Mouse (Mus musculus) neural tube, embryonic 13.5 days (tissue): ENCODE data around the gene Hap1. TPM values are rescaled to one million over a fixed set of nuclear protein-coding genes. Genes with fewer than 3 reads are reported as not detected.
"Not testable (repeated sequence)": the region's sequence is repeated elsewhere in the genome, so short reads cannot be mapped to it uniquely, and the experiment has no call there.

Experiments used
- ATAC-seq: fragments of 200-750 bp; cut with Nextera tagmentation; 2 replicates; pipeline ENCODE4 v1.8.0; 2017; ENCODE audit warnings: low read depth, mild to moderate bottlenecking, moderate TSS enrichment, moderate library complexity
- H3K27ac ChIP-seq: fragments of 300-500 bp; sonication (generic); replicated peaks from 2 replicates; pipeline ENCODE4 v1.5.1; 2015; ENCODE audit warnings: moderate library complexity, mild to moderate bottlenecking, inconsistent platforms
- H3K27me3 ChIP-seq: fragments of 300-500 bp; sonication (generic); 2 replicates; pipeline ENCODE4 v1.6.1; 2015; ENCODE audit warnings: mild to moderate bottlenecking, inconsistent platforms
- H3K36me3 ChIP-seq: fragments of 300-500 bp; sonication (generic); 2 replicates; pipeline ENCODE4 v1.6.1; 2015; ENCODE audit warnings: mild to moderate bottlenecking, inconsistent platforms
- H3K4me1 ChIP-seq: fragments of 300-500 bp; sonication (generic); replicated peaks from 2 replicates; pipeline ENCODE4 v1.6.1; 2015; ENCODE audit warnings: inconsistent platforms
- H3K4me2 ChIP-seq: fragments of 300-500 bp; sonication (generic); 2 replicates; pipeline ENCODE4 v1.6.1; 2015; ENCODE audit warnings: inconsistent platforms, mild to moderate bottlenecking, moderate library complexity
- H3K4me3 ChIP-seq: fragments of 300-500 bp; sonication (generic); 2 replicates; pipeline ENCODE4 v1.5.1; 2015; ENCODE audit warnings: mild to moderate bottlenecking, inconsistent platforms
- H3K9ac ChIP-seq: fragments of 300-500 bp; sonication (generic); 2 replicates; pipeline ENCODE4 v1.6.1; 2015; ENCODE audit warnings: moderate library complexity, mild to moderate bottlenecking, inconsistent platforms
- H3K9me3 ChIP-seq: fragments of 300-500 bp; sonication (generic); 2 replicates; pipeline ENCODE4 v1.6.1; 2016; ENCODE audit warnings: inconsistent platforms
- WGBS: fragments of 180-500 bp; shearing (Covaris S2); methylation state at CpG from one replicate; pipeline ENCODE4 v1.1.7; 2015; 5-methylcytosine and 5-hydroxymethylcytosine counted together
- polyA plus RNA-seq: library from polyadenylated mRNA; unstranded; fragments of >200 nt; fragmentation: Nextera tagmentation; extraction: Ambion mirVana; gene quantifications from 2 replicates; pipeline ENCODE4 v1.2.1, GENCODE M21; 2015

Hap1 gene
- polyA plus RNA-seq, 1 experiment from 2014 or later: 62.7 TPM

DNA sequence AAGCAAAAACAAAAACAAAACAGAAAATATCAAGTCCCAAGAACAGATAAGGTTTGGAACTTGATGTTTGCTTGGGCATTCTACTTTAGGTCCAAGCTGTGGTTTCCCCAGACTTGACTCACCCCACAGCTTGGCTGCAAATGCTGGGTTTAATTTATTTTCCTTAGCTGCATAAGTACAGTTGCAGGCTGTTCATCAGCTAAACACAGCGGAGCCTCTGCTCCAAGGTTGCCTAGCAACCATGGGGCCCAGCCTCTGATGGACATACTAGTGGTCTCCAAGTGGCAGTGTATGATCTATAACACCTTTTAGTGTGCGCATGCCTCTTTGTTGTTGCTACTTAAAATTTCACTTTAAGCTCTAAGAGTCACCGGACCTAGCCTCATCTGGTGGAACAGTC lies 20.2 kb downstream of the Hap1 start:
- 34% methylated on average over 3 of the region's 3 CpGs for WGBS
- Histone ChIP-seq H3K9ac (no peak overlapping the region), H3K4me3 (no peak overlapping the region), H3K4me2 (no peak overlapping the region), H3K27ac (peak overlapping the region; percentile 57), H3K9me3 (no peaks in the 10 kb centered on the region), H3K27me3 (no peaks in the 10 kb centered on the region), H3K36me3 (no peaks in the 10 kb centered on the region), H3K4me1 (peaks cover 36% of the 10 kb centered on the region)
- ATAC-seq: peak; percentile 29; the same call in 1 of the 2 replicates

DNA sequence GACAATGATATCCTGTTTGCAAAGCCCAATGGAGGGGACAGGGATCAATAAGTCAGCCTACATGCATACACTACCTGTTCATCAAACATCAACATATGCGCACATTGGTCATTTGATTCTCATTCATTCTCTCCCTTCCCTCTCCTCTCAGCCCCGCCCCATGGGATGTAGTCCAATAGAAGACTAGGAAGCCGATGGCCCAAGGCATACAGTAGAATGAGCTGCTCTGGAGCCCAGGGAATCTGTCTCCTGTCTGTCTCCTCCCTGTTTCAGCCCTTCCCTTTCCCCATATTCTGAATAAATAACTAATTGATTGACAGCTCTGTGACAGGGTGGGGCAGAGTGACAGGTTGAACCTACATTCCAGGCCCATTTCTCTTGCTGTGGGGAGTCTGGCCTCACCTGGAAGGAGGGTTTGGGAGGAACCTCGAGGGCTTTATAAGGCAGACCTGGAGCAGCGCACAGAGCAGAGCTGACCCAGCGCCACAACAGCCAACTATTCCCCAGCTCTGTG lies 21.9 kb downstream of the Hap1 start, which contains the start of gene Gast:
Gene Gast, plus strand, starts transcription at position 464 of the 514 bp plus-strand sequence.
- peaks cover 45% of the 10 kb centered on the region for H3K4me1 ChIP-seq
- ATAC-seq: no peak
- H3K36me3 ChIP-seq: no peaks in the 10 kb centered on the region
- H3K4me3 ChIP-seq: no peak within 1 kb of the TSS
- H3K4me2 ChIP-seq: peak within 1 kb of the TSS; percentile 24; the same call in 1 of the 2 replicates
- peak within 1 kb of the TSS; percentile 89 for H3K27ac ChIP-seq
- 79% methylated on average over 6 of the region's 6 CpGs for WGBS
- H3K9ac ChIP-seq: no peak within 1 kb of the TSS
- H3K27me3 ChIP-seq: no peaks in the 10 kb centered on the region
- no peaks in the 10 kb centered on the region for H3K9me3 ChIP-seq

DNA sequence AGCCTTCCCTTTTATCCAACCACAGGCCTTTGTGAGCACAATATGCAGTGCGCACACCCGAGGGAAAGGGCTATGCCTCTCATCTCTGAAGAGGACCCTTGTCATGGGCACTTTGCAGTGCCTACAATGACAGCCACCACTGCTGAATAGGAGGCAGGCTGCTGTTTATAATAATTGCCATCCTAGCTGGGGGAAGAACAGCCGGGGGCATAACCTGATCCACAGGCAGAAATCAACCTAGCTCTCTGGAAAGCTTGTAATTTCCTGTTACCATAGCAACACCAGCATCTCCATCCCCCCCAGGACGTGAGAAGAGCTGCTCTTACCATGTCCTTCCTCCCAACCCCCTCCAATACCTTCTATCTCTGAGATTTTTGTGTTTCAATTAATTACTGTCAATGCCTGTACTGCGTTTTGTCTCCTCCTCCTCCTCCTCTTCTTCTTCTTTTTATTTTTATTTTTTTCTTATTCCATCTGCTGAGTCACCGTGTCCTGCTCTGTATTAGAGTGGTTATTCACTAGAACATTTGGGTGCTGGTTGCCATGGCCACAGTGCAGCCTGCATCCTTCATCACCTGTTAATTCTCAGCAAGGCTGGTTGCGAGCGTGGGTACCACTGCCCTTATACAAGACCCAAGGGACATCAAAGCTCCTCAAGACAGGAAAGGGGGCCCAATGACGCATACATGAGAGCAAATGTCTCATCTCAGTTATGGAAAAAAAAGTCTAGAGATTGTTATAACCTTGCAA lies 23.0 kb downstream of the Hap1 start:
- Histone ChIP-seq H3K27me3 (no peaks in the 10 kb centered on the region), H3K4me3 (no peak overlapping the region), H3K4me2 (peak overlapping the region; percentile 24), H3K9ac (0 out of 2 replicates have a peak overlapping the region, but pooled peaks have one; percentile 9), H3K9me3 (no peaks in the 10 kb centered on the region), H3K27ac (peak overlapping the region; percentile 89), H3K36me3 (no peaks in the 10 kb centered on the region), H3K4me1 (peaks cover 45% of the 10 kb centered on the region)
- peak; percentile 78 for ATAC-seq
- 29% methylated on average over 9 of the region's 9 CpGs for WGBS

DNA sequence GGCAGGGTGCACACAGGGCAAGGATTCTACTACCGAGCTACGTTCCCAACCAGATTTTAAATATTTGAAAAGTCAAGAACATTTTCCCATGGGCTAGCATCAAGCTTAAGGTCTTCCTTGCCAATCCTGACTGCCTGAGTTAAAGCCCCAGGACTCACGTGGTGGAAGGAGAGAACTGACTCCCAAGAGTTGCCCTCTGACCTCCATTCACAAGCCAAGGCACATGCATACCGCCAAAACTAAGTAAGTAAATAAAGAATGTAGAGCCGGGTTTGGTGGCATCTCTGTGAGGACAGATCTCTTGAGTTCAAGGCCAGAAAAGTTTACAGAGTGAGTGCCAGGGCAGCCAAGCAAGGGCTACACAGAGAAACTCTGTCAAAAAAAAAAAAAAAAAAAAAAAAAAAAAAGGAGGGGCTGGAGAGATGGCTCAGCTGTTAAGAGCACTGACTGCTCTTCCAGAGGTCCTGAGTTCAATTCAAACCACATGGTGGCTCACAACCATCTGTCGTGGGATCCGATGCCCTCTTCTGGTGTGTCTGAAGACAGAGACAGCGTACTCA lies 25.0 kb downstream of the Hap1 start:
- ATAC-seq, H3K4me2 ChIP-seq, H3K9me3 ChIP-seq, H3K27me3 ChIP-seq, H3K4me3 ChIP-seq, H3K27ac ChIP-seq, H3K9ac ChIP-seq, H3K36me3 ChIP-seq: not testable (repeated sequence)
- peaks cover 48% of the 10 kb centered on the region for H3K4me1 ChIP-seq
- 65% methylated on average over 8 of the region's 8 CpGs for WGBS

DNA sequence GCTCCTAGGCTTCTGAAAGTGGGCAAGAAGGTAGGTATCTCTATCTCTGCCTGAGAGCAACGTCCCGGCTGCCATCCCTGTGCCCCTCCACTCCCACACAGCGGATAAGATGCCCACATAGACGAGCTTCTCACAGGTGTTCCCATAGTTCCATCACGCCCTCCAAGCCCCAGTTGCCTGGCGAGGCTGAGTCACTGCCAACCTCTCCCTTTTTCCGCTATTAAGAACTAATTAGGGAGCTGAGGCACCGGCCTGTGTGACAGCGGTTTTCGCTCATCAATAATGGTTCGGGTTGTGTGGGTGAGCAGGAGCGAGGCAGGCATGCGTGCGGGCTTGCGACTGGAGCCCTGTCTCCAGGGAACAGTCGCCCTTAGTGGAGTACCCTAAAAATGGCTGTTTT lies 25.7 kb downstream of the Hap1 start:
- Histone ChIP-seq H3K4me3 (no peak overlapping the region), H3K36me3 (peaks cover 4% of the 10 kb centered on the region; the same call in 1 of the 2 replicates), H3K27me3 (no peaks in the 10 kb centered on the region), H3K9me3 (no peaks in the 10 kb centered on the region), H3K4me2 (0 out of 2 replicates have a peak overlapping the region, but pooled peaks have one; percentile 9), H3K9ac (no peak overlapping the region), H3K27ac (0 out of 2 replicates have a peak overlapping the region, but pooled peaks have one; percentile 18), H3K4me1 (peaks cover 41% of the 10 kb centered on the region)
- WGBS: 43% methylated on average over 16 of the region's 16 CpGs
- ATAC-seq: no peak

DNA sequence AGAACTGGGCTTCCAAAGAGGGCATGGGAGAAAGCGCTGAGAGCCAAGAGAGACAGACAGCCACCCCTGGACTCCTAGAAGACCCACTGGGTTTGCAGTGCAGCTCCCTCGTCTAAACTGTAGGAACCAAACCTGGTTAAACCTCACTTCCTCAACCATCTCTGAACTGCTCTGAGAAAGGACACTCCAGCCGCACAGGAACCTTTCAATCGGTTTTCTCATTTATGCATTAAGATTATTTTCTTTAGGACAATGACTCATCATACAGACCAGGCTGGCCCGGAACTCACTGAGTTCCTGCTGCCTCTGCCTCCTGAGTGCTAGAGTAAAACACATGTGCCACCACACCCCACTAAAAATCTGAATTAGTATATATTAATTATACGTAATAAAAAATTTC lies 28.2 kb downstream of the Hap1 start:
- Histone ChIP-seq H3K27ac (no peak overlapping the region), H3K4me2 (no peak overlapping the region), H3K4me3 (no peak overlapping the region), H3K27me3 (no peaks in the 10 kb centered on the region), H3K9me3 (no peaks in the 10 kb centered on the region), H3K36me3 (peaks cover 5% of the 10 kb centered on the region), H3K4me1 (peaks cover 26% of the 10 kb centered on the region), H3K9ac (no peak overlapping the region)
- WGBS: 83% methylated on average over 6 of the region's 6 CpGs
- no peak for ATAC-seq

DNA sequence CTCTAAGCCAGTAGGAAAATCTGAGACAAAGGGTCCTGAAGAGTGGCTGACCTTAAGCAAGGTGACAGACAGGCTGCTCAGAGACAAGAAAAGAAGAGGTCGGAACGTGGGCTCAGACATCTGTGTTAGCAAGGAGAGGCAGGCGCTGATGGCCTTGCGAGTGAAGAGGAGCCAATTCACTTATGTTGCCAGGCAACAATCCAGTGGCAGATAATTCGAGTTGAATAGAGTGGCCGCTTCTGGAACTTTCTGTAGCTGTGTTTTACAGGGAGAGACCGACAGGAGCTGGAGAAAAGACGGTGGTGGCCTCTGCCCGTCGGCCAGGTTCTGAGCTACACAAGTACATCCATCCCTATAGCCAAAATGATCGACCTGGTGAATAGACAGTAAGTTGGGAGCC lies 28.6 kb downstream of the Hap1 start:
- Histone ChIP-seq H3K9ac (no peak overlapping the region), H3K4me3 (no peak overlapping the region), H3K36me3 (peaks cover 9% of the 10 kb centered on the region), H3K27ac (no peak overlapping the region), H3K27me3 (no peaks in the 10 kb centered on the region), H3K4me2 (no peak overlapping the region), H3K4me1 (peaks cover 21% of the 10 kb centered on the region), H3K9me3 (no peaks in the 10 kb centered on the region)
- no peak for ATAC-seq
- WGBS: 53% methylated on average over 11 of the region's 11 CpGs

DNA sequence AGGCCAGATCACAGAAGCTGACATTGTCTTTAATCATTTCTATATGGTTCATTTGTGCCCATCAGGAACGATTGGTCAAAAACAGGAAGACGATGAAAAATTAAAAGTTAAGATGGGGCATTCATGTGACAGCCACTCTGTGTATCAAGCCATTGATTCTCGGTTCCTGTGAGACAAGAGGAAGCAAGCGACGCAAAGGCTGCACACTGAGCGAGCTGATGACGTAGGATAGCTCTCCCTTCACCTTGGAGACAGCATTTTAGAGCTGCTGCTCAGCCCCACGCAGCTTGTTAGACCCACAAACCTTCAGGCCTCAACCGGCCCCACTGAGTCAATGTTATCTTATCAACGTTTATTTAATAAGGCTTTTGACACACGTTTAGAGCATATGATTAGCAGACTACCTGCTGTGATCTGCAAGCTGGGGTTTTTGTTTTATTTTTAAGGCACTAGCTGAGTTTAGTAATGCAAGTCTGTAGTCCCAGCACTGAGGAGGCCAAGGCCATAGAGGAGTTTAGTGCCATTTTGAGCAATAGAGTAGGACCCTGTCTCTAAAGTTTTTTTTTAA lies 30.8 kb downstream of the Hap1 start:
- peaks cover 24% of the 10 kb centered on the region for H3K36me3 ChIP-seq
- no peak overlapping the region for H3K27ac ChIP-seq
- H3K4me3 ChIP-seq: no peak overlapping the region
- no peak for ATAC-seq
- H3K27me3 ChIP-seq: no peaks in the 10 kb centered on the region
- H3K9ac ChIP-seq: no peak overlapping the region
- WGBS: 73% methylated on average over 11 of the region's 11 CpGs
- peaks cover 24% of the 10 kb centered on the region for H3K4me1 ChIP-seq
- no peak overlapping the region for H3K4me2 ChIP-seq
- H3K9me3 ChIP-seq: no peaks in the 10 kb centered on the region

DNA sequence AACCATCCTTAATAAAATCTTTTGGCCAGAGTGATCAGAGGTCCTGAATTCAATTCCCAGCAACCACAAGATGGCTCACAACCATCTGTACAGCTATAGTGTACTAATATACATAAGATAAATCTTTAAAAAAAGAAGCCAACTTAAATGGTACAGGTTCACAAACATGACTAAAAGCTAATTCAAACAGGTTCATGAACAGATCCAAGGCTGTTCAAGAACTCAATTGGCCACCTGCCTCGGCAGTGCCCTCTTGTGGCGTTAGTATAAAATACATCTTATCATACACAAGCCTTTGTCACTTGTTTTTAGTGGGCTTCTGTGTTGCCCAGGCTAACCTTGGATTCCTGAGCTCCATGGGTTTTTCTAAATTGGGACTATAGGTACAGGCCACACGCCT lies 32.4 kb downstream of the Hap1 start:
- H3K36me3 ChIP-seq: peaks cover 24% of the 10 kb centered on the region
- H3K4me1 ChIP-seq: peaks cover 24% of the 10 kb centered on the region
- H3K9ac ChIP-seq: no peak overlapping the region
- no peaks in the 10 kb centered on the region for H3K27me3 ChIP-seq
- no peak overlapping the region for H3K4me2 ChIP-seq
- H3K4me3 ChIP-seq: no peak overlapping the region
- no peak overlapping the region for H3K27ac ChIP-seq
- 20% methylated on average over 3 of the region's 3 CpGs for WGBS
- H3K9me3 ChIP-seq: no peaks in the 10 kb centered on the region
- ATAC-seq: no peak

DNA sequence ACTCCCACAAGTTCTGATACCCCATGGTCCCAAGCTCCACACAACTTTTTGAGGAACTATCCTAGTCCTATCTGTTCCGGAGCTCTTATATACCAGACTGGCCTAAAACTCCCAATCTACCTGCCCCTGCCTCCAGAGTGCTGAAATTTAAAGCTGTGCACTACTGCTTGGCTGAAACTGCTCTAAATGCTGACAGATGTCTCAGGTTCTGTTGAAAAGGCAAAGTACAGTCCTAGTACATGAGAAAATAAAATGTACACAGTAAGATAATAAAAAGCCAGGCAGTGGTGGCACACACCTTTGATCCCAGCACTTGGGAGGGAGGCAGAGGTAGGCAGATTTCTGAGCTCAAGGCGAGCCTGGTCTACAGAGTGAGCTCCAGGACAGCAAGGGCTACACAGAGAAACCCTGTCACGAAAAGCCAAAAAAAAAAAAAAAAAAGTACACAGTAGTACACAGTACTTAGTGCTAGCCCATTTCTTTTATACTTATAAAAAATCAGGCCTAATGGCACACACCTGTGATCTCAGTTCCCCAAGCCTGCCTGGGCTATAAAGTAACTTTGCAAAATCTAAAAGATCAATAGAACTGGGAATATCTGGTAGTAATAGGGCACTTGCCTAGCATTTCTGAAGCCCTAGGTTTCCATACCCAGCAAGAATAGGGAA lies 33.2 kb downstream of the Hap1 start:
- ATAC-seq: no peak
- Histone ChIP-seq H3K36me3 (peaks cover 24% of the 10 kb centered on the region), H3K9ac (no peak overlapping the region), H3K4me3 (no peak overlapping the region), H3K27ac (peak overlapping the region; percentile 18; the same call in 1 of the 2 replicates), H3K27me3 (no peaks in the 10 kb centered on the region), H3K4me2 (no peak overlapping the region), H3K4me1 (peaks cover 24% of the 10 kb centered on the region), H3K9me3 (no peaks in the 10 kb centered on the region)
- WGBS: 60% methylated on average over 3 of the region's 3 CpGs

DNA sequence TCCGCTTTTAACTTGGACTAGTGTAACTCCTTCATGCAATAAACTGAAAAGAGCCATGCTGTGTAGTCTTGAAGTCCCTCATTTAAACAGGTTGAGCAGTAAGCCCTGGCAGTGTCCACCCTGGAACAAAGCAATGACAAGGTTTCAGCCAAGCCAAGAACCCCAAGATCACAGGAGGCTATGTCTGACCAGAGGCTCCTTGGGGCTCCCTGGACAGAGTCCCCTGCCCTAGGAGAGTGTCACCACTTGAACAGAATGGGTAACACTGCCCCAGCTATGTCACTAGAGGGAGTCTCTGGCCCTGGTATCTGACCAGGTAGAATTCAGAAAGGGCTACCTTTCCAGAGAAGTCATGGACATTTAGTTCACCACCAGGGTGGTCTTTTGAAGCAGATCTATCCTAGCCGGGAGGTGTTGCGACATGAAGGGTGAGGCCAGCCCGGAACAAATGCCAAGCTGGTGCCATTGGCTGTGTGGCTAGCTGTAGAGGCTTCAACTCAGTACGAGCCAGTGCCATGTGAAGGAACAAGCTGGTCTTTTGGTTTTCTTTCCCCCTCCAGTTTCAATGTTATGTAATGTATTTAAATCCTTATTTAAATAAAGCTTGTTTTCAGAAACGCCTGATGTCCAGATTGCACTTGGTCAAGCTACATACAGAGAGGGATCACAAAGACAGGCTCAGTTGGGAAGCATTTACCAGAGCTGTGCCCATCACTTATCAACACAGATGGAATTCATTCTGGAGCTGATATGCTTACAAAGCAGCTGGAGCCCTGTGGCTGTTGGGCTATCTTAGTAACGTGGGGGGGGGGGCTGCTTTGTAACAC lies 34.2 kb downstream of the Hap1 start:
- not testable (repeated sequence) for H3K9me3 ChIP-seq, H3K27me3 ChIP-seq, ATAC-seq, H3K9ac ChIP-seq
- H3K27ac ChIP-seq: peak overlapping the region; percentile 18; the same call in 1 of the 2 replicates
- WGBS: 89% methylated on average over 7 of the region's 7 CpGs
- 0 out of 2 replicates have a peak overlapping the region, but pooled peaks have one; percentile 79 for H3K4me3 ChIP-seq
- H3K4me1 ChIP-seq: peaks cover 19% of the 10 kb centered on the region
- H3K36me3 ChIP-seq: peaks cover 24% of the 10 kb centered on the region
- peak overlapping the region; percentile 87 for H3K4me2 ChIP-seq
